Mouse (Mus musculus) forebrain, embryonic 13.5 days (tissue): ENCODE data around the gene Eif2b4. TPM values are rescaled to one million over a fixed set of nuclear protein-coding genes. Genes with fewer than 3 reads are reported as not detected.

Experiments used
- ATAC-seq: fragments of 200-750 bp; cut with Nextera tagmentation; 2 replicates; pipeline ENCODE4 v1.8.0; 2017
- H3K27ac ChIP-seq: fragments of 300-500 bp; sonication (generic); 2 replicates; pipeline ENCODE4 v1.5.1; 2015; ENCODE audit warnings: inconsistent platforms, mild to moderate bottlenecking, moderate library complexity
- H3K27me3 ChIP-seq: fragments of 300-500 bp; sonication (generic); 2 replicates; pipeline ENCODE4 v1.6.1; 2015; ENCODE audit warnings: mild to moderate bottlenecking, inconsistent platforms
- H3K36me3 ChIP-seq: fragments of 300-500 bp; sonication (generic); 2 replicates; pipeline ENCODE4 v1.6.1; 2015; ENCODE audit warnings: mild to moderate bottlenecking, inconsistent platforms; ENCODE audit not compliant: poor library complexity, severe bottlenecking
- H3K4me1 ChIP-seq: fragments of 300-500 bp; sonication (generic); 2 replicates; pipeline ENCODE4 v1.6.1; 2015; ENCODE audit warnings: inconsistent platforms
- H3K4me2 ChIP-seq: fragments of 300-500 bp; sonication (generic); 2 replicates; pipeline ENCODE4 v1.6.1; 2015; ENCODE audit warnings: inconsistent platforms, mild to moderate bottlenecking, moderate library complexity
- H3K4me3 ChIP-seq: fragments of 300-500 bp; sonication (generic); 2 replicates; pipeline ENCODE4 v1.5.1; 2015; ENCODE audit warnings: mild to moderate bottlenecking, inconsistent platforms
- H3K9ac ChIP-seq: fragments of 300-500 bp; sonication (generic); 2 replicates; pipeline ENCODE4 v1.6.1; 2015; ENCODE audit warnings: mild to moderate bottlenecking, inconsistent platforms
- H3K9me3 ChIP-seq: fragments of 300-500 bp; sonication (generic); replicated peaks from 2 replicates; pipeline ENCODE4 v1.6.1; 2016; ENCODE audit warnings: inconsistent platforms
- WGBS: fragments of 180-500 bp; shearing (Covaris S2); methylation state at CpG from one replicate; pipeline ENCODE4 v1.1.7; 2015; 5-methylcytosine and 5-hydroxymethylcytosine counted together
- polyA plus RNA-seq: library from polyadenylated mRNA; unstranded; fragments of >200 nt; fragmentation: Nextera tagmentation; extraction: Ambion mirVana; gene quantifications from 2 replicates; pipeline ENCODE4 v1.2.1, GENCODE M21; 2015

Eif2b4 gene
- polyA plus RNA-seq, 1 experiment from 2014 or later, result 77.9 TPM

DNA sequence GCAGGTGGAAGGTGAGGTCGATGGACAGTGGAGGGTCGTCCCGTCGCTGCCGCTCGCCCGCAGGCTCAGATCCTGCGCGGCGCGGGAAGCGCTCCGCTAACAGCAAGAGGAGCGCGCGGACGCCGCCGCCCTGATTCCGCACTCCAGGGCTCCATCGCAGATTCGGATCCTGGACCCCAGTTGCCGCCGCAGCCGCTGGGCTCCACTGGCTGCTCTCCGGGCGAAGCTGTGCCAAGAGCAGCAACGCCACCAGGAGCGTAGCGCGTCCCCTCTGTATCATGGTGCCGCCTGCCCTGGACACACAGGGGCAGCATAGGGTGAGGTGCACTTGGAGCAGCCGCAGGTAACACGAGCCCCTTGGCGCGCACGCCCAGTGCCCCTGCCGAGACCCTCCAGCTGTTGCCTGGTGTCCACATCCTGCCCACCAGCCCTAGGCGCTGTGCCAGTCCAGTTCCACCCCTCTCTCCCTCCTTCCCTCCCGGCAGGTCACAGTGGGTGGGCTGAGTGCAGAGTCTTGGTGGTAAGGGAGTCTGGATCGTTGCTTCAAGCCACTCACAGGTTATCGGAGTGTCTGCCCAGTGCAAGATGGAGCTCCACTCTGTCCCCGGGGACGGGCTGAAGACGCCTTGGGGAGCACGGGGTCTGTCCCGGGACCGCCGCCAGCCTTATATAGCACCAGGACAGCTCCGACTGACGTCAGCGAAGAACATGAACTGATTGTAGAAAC lies 54.8 kb downstream of the Eif2b4 start, which contains the start of gene Ucn:
Gene Ucn, minus strand, starts transcription at position 589 of the 727 bp plus-strand sequence.
- Histone ChIP-seq H3K4me3 (peak within 1 kb of the TSS; percentile 27), H3K9ac (peak within 1 kb of the TSS; percentile 8; the same call in 1 of the 2 replicates), H3K27ac (no peak within 1 kb of the TSS), H3K27me3 (peaks cover 67% of the 10 kb centered on the region), H3K36me3 (peaks cover 13% of the 10 kb centered on the region), H3K9me3 (no peaks in the 10 kb centered on the region), H3K4me1 (peaks cover 20% of the 10 kb centered on the region), H3K4me2 (peak within 1 kb of the TSS; percentile 52)
- 1% methylated on average over 48 of the region's 52 CpGs for WGBS
- ATAC-seq, result no peak

DNA sequence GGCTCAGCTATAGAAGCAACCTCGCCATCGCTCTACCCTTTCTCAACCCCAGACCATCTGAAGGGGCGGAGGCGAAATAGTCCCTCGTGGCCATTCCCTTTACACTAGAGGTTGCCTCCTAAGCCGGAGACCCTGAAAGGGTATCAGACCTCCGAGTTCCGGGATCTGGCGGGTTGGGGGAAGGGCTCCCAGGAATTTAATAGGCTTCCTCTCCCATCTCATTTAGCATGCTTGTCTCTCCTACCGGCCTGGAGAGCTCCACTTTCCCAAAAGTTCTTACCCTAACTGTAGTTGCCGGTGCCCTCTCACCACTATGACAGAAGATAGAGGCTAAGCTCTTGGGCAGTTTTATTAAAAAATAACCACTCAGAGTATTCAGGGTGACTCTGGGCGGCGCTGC lies 55.6 kb downstream of the Eif2b4 start:
- Histone ChIP-seq H3K27ac (no peak overlapping the region), H3K4me1 (peaks cover 20% of the 10 kb centered on the region), H3K4me3 (peak overlapping the region; percentile 27), H3K9ac (no peak overlapping the region), H3K36me3 (peaks cover 11% of the 10 kb centered on the region), H3K27me3 (peaks cover 69% of the 10 kb centered on the region), H3K9me3 (no peaks in the 10 kb centered on the region), H3K4me2 (peak overlapping the region; percentile 52)
- WGBS, result under 1% methylated on average over 13 of the region's 13 CpGs
- no peak for ATAC-seq

Other genes with a start within 250 kb of the Eif2b4 start
- gene Cgref1, start 247.8 kb downstream of the Eif2b4 start, polyA plus RNA-seq, result 9.2 and 10.1 TPM in 2 replicates
- gene Preb, start 233.1 kb downstream of the Eif2b4 start, polyA plus RNA-seq, result 126 and 132 TPM in 2 replicates
- gene Tcf23, start 224.8 kb downstream of the Eif2b4 start, polyA plus RNA-seq, result not detected in 2 replicates
- gene Atraid, start 145.1 kb downstream of the Eif2b4 start, polyA plus RNA-seq, result 124 and 130 TPM in 2 replicates
- gene Slc5a6, start 144.5 kb downstream of the Eif2b4 start, polyA plus RNA-seq, result 10.9 and 11.5 TPM in 2 replicates
- 24.2 and 28.6 TPM in 2 replicates for gene Cad, start 138.7 kb downstream of the Eif2b4 start, polyA plus RNA-seq
- not detected in 2 replicates for gene Dnajc5g, start 87.1 kb downstream of the Eif2b4 start, polyA plus RNA-seq
- 1.7 and 1.8 TPM in 2 replicates for gene Slc30a3, start 85.2 kb downstream of the Eif2b4 start, polyA plus RNA-seq
- not detected in 2 replicates for gene Trim54, start 76.7 kb downstream of the Eif2b4 start, polyA plus RNA-seq
- not detected in 2 replicates for gene Ucn, start 54.6 kb downstream of the Eif2b4 start, polyA plus RNA-seq
- gene Mpv17, start 39.2 kb downstream of the Eif2b4 start, polyA plus RNA-seq, result 56.7 and 57.1 TPM in 2 replicates
- gene Gm29609, start 13.5 kb downstream of the Eif2b4 start, polyA plus RNA-seq, result 1.5 and 1.9 TPM in 2 replicates
- gene Gtf3c2, start 13.3 kb downstream of the Eif2b4 start, polyA plus RNA-seq, result 76.5 and 86.9 TPM in 2 replicates
- 139 and 145 TPM in 2 replicates for gene Snx17, start 203 bp downstream of the Eif2b4 start, polyA plus RNA-seq
- gene Zfp513, start 8.9 kb upstream of the Eif2b4 start, polyA plus RNA-seq, result 13.3 and 13.4 TPM in 2 replicates
- 164 and 176 TPM in 2 replicates for gene Ppm1g, start 27.3 kb upstream of the Eif2b4 start, polyA plus RNA-seq
- gene Nrbp1, start 47.4 kb upstream of the Eif2b4 start, polyA plus RNA-seq, result 137 and 145 TPM in 2 replicates
- 0.44 TPM in 1 of 2 replicates, not detected in the other for gene Gm9970, start 47.8 kb upstream of the Eif2b4 start, polyA plus RNA-seq
- gene Krtcap3, start 58.3 kb upstream of the Eif2b4 start, polyA plus RNA-seq, result 2.3 and 3.6 TPM in 2 replicates
- 29.6 and 38.5 TPM in 2 replicates for gene Ift172, start 97.7 kb upstream of the Eif2b4 start, polyA plus RNA-seq
- 62.1 and 66.7 TPM in 2 replicates for gene Fndc4, start 102.7 kb upstream of the Eif2b4 start, polyA plus RNA-seq
- 0.12 and 0.16 TPM in 2 replicates for gene Gckr, start 104.0 kb upstream of the Eif2b4 start, polyA plus RNA-seq